Mouse (Mus musculus) gastrocnemius, adult 2 months (tissue): ENCODE measurements at regions not wholly inside any gene's neighbourhood (a gene's known extent, or its start where the extent isn't known, plus 50 kb on each side); places are given as distances from the start of the nearest gene placed in this dataset.

Experiments used
- DNase-seq: peaks from one replicate; pipeline ENCODE4 v3.0.0; 2022
- H3K27ac ChIP-seq: fragments of 200-600 bp; 2 replicates; pipeline ENCODE4 v1.8.1; 2022; ENCODE audit warnings: mild to moderate bottlenecking
- H3K4me3 ChIP-seq: fragments of 200-600 bp; 2 replicates; pipeline ENCODE4 v1.8.1; 2022; ENCODE audit warnings: mild to moderate bottlenecking, moderate library complexity
- CTCF ChIP-seq: fragments of 200-600 bp; IDR thresholded peaks from 2 replicates; pipeline ENCODE4 v1.8.1; 2022; ENCODE audit warnings: antibody characterized with exemption, mild to moderate bottlenecking, moderate library complexity
- intact Hi-C: fragments of 180-260 bp; cut with DNase I; formaldehyde crosslinking; loops from one replicate; pipeline ENCODE4 v1.15.1; 2025

GRCm38 (mm10) chr11:28782486-28782885 is 70.5 kb upstream of the Efemp1 start:
- DNase-seq: no peak
- intact Hi-C loops: no loop called here
- TF ChIP-seq CTCF: no peak
- no peak overlapping the region for H3K27ac ChIP-seq
- no peak overlapping the region for H3K4me3 ChIP-seq

- no peak for DNase-seq
- no peak for TF ChIP-seq CTCF
- intact Hi-C loops: no loop called here
- Histone ChIP-seq H3K27ac (no peak overlapping the region), H3K4me3 (no peak overlapping the region)
Measured at GRCm38 (mm10) chr11:28770831-28771230, 82.2 kb upstream of the Efemp1 start.

DNA sequence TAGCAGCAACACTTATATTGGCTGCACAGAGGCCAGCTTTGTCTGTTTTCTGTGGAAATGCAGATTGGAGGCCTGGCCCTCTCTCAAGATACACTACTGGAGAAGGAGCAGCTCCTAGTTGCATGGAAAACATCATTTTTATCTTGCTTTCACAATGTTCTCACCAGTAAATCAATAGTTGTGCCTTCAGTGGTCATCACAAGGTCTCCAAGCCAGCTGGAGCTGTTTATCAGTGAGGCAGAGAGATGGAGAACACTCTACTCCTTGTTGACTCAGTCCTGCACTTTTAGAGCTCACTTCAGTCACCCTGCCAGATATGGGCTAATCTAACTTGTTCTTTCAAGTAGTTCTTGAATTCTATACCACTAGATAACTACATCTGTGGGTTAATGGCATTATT is 92.3 kb upstream of the Efemp1 start:
- no peak for TF ChIP-seq CTCF
- H3K4me3 ChIP-seq: no peak overlapping the region
- H3K27ac ChIP-seq: no peak overlapping the region
- DNase-seq: no peak
- intact Hi-C loops: no loop called here

GRCm38 (mm10) chr11:28734941-28735597 is 117.9 kb upstream of the Efemp1 start:
- H3K4me3 ChIP-seq: no peak overlapping the region
- peak; percentile 22 for DNase-seq
- no peak overlapping the region for H3K27ac ChIP-seq
- intact Hi-C loops: no loop called here
- TF ChIP-seq CTCF: no peak

GRCm38 (mm10) chr11:28734581-28734931 is 118.4 kb upstream of the Efemp1 start:
- DNase-seq: no peak
- intact Hi-C loops: no loop called here
- TF ChIP-seq CTCF: no peak
- H3K27ac ChIP-seq: no peak overlapping the region
- H3K4me3 ChIP-seq: no peak overlapping the region

DNA sequence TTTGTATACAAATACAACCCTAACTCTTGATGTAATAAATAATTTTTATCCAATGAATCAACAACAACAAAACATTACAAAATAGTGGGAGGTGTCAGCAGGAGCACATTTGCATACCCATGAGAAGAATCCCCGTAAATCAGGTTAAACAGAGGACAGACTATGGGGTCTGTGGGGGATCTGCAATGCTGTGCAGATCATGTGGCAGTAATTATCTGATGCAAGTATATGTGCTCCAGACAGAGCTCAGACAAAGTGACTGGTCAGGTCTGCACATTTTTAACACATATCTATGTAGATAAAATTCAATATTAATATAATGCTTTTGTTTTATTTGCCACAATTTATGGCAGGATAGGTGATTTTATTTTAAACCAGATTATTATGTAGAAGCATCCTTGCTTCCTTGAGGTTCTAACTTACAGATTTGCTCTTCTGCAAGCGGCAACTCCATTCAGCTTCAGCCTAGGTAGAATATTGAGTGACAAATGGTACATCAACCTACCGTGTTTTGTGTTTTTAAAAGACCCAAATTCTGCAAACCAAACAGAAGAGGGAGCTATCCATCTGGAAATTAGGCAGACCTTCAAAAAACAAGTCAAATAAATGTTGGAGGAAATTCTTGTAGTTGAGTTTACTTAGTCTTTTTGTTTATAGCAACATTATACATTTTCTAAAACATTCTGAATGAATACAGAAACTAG is 119.0 kb upstream of the Efemp1 start:
- intact Hi-C loops: no loop called here
- DNase-seq: no peak

DNA sequence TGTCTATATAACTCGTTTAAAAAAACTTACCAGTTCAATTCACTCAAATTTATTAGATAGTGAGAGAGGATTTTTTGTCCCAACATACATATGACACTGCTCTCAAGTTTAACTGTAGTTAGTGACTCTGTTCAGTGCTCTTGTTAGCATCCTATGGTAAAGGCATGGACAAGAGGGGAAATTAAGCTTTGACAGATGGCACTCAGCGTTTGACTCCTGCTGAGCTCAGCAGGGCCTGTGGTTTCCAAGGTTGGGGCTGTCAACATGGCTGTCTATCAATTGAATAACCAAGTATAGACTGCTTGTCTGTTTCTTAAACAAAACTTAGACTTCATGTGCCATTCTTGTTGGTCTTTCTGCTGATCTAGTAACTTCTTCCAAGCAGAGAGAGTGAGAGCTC is 122.9 kb upstream of the Efemp1 start:
- no peak for DNase-seq
- TF ChIP-seq CTCF: no peak
- Histone ChIP-seq H3K4me3 (no peak overlapping the region), H3K27ac (no peak overlapping the region)
- intact Hi-C loops: no loop called here

More for the DNA sequence above, 119.0 kb upstream of the Efemp1 start:
- H3K27ac ChIP-seq: no peak overlapping the region
- no peak overlapping the region for H3K4me3 ChIP-seq
- TF ChIP-seq CTCF: peak; percentile 15; the same call in 1 of the 2 replicates

DNA sequence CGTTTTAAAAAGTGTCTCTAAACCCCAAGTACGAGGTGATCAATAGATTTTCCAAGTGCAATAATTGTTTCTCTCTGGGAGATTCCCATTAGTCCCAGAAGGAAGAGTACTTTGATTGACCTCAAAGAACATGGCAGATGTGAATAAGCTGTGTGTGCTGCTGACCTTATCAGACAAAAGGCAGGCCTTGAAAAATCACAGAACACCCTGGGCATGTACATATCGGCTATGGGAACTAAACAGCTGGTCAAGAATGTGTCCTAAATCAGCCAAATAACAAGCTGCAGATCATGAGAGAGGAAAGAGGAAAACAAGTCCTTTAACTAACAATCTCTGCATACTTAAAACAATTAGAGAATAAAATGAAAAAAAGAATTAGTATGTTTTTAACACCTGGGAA is 125.4 kb upstream of the Ccdc85a start:
- Histone ChIP-seq H3K27ac (no peak overlapping the region), H3K4me3 (no peak overlapping the region)
- intact Hi-C loops: no loop called here
- DNase-seq: no peak
- TF ChIP-seq CTCF: no peak

DNA sequence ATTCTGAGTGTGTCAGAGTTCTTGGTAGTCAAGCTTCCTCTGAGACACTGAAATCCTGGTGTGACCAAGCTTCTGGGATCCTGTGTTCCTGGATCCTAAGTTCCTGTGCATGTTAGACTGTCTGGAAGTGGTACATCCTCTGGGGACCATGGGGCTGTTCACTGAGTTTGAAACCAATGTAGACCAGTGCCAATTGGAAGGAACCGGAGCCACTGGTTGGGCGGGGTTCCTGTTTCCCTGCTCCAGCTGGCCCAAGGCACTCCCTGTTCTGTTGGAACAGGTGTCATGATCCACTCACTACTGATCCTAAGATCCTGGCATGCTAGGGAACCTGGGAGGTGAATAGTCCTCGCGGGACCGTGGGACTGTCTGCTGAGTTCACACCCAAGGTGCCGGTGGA is 124.3 kb upstream of the Ccdc85a start:
- intact Hi-C loops: no loop called here
- TF ChIP-seq CTCF: no peak
- no peak for DNase-seq
- H3K4me3 ChIP-seq: no peak overlapping the region
- no peak overlapping the region for H3K27ac ChIP-seq

- TF ChIP-seq CTCF: no peak
- intact Hi-C loops: no loop called here
- no peak overlapping the region for H3K27ac ChIP-seq
- H3K4me3 ChIP-seq: no peak overlapping the region
- DNase-seq: no peak
Measured at GRCm38 (mm10) chr11:28702384-28702783, 118.3 kb upstream of the Ccdc85a start.

DNA sequence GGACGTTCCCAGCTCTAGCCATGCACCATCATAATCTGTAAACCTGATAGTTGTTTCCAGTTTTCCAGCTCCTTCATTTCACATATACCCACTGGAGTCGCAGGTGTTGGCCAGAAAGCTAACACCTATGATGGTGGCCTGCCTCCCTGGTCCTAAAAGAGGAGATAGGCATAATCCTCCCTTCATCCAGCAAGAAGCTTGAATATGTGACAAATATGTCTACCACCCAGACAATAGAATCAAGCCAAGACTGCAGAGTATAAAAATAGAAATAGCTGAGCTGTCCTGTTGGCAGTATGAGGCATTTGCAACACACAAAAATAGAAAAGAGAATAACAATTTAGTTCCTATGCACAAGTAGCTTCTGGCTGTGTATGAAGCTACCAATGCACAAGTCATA is 117.3 kb upstream of the Ccdc85a start:
- Histone ChIP-seq H3K27ac (no peak overlapping the region), H3K4me3 (no peak overlapping the region)
- intact Hi-C loops: no loop called here
- DNase-seq: no peak
- no peak for TF ChIP-seq CTCF

- DNase-seq: no peak
- Histone ChIP-seq H3K4me3 (no peak overlapping the region), H3K27ac (no peak overlapping the region)
- TF ChIP-seq CTCF: no peak
- intact Hi-C loops: no loop called here
Measured at GRCm38 (mm10) chr11:28699766-28700165, 115.6 kb upstream of the Ccdc85a start.

- intact Hi-C loops: no loop called here
- DNase-seq: no peak
- no peak for TF ChIP-seq CTCF
Measured at GRCm38 (mm10) chr11:28697644-28698480, 113.7 kb upstream of the Ccdc85a start.

More at GRCm38 (mm10) chr11:28697644-28698480, 113.7 kb upstream of the Ccdc85a start:
- Histone ChIP-seq H3K27ac (no peak overlapping the region), H3K4me3 (no peak overlapping the region)
